Mouse (Mus musculus) stomach, embryonic 14.5 days (tissue): ENCODE data around the gene Neu1. TPM values are rescaled to one million over a fixed set of nuclear protein-coding genes. Genes with fewer than 3 reads are reported as not detected.
"Not testable (repeated sequence)": the region's sequence is repeated elsewhere in the genome, so short reads cannot be mapped to it uniquely, and the experiment has no call there.

ENCODE experiments used
- ATAC-seq: fragments of 200-750 bp; cut with Nextera tagmentation; 2 replicates; pipeline ENCODE4 v1.8.0; 2017; ENCODE audit warnings: low read depth, moderate TSS enrichment; ENCODE audit not compliant: insufficient number of reproducible peaks, insufficient read depth, low FRiP score
- H3K27ac ChIP-seq: fragments of 300-500 bp; sonication (generic); 2 replicates; pipeline ENCODE4 v1.5.1; 2014; ENCODE audit warnings: mild to moderate bottlenecking, low read length, moderate library complexity, mixed read lengths
- H3K27me3 ChIP-seq: fragments of 300-500 bp; sonication (generic); 2 replicates; pipeline ENCODE4 v1.6.1; 2014; ENCODE audit warnings: low read length, control low read depth, mixed read lengths; ENCODE audit not compliant: control insufficient read depth, insufficient read depth
- H3K36me3 ChIP-seq: fragments of 300-500 bp; sonication (generic); 2 replicates; pipeline ENCODE4 v1.6.1; 2014; ENCODE audit warnings: mild to moderate bottlenecking, control low read depth, low read length, moderate library complexity, mixed read lengths; ENCODE audit not compliant: control insufficient read depth, insufficient read depth
- H3K4me1 ChIP-seq: fragments of 300-500 bp; sonication (generic); 2 replicates; pipeline ENCODE4 v1.6.1; 2014; ENCODE audit warnings: low read length, control low read depth, mixed read lengths; ENCODE audit not compliant: control insufficient read depth, insufficient read depth
- H3K4me2 ChIP-seq: fragments of 300-500 bp; sonication (generic); replicated peaks from 2 replicates; pipeline ENCODE4 v1.6.1; 2014; ENCODE audit warnings: low read depth, low read length, control low read depth
- H3K4me3 ChIP-seq: fragments of 300-500 bp; sonication (generic); 2 replicates; pipeline ENCODE4 v1.5.1; 2014; ENCODE audit warnings: low read depth, low read length, control low read depth
- H3K9ac ChIP-seq: fragments of 300-500 bp; sonication (generic); replicated peaks from 2 replicates; pipeline ENCODE4 v1.6.1; 2014; ENCODE audit warnings: low read depth, mild to moderate bottlenecking, control low read depth, low read length, moderate library complexity, mixed read lengths
- H3K9me3 ChIP-seq: fragments of 300-500 bp; sonication (generic); 2 replicates; pipeline ENCODE4 v1.6.1; 2016; ENCODE audit warnings: low read depth, low read length, control low read depth; ENCODE audit not compliant: control insufficient read depth
- WGBS: fragments of 180-500 bp; shearing (Covaris S2); extraction: QIAGEN DNeasy Blood & Tissue Kit; methylation state at CpG from one replicate; pipeline ENCODE4 v1.1.7; 2014; 5-methylcytosine and 5-hydroxymethylcytosine counted together
- polyA plus RNA-seq: library from polyadenylated mRNA; unstranded; fragments of >200 nt; fragmentation: Nextera tagmentation; extraction: Ambion mirVana; gene quantifications from 2 replicates; pipeline ENCODE4 v1.2.1, GENCODE M21; 2014

Neu1 gene
- polyA plus RNA-seq, 1 experiment from 2014 or later = 16.2 TPM

DNA sequence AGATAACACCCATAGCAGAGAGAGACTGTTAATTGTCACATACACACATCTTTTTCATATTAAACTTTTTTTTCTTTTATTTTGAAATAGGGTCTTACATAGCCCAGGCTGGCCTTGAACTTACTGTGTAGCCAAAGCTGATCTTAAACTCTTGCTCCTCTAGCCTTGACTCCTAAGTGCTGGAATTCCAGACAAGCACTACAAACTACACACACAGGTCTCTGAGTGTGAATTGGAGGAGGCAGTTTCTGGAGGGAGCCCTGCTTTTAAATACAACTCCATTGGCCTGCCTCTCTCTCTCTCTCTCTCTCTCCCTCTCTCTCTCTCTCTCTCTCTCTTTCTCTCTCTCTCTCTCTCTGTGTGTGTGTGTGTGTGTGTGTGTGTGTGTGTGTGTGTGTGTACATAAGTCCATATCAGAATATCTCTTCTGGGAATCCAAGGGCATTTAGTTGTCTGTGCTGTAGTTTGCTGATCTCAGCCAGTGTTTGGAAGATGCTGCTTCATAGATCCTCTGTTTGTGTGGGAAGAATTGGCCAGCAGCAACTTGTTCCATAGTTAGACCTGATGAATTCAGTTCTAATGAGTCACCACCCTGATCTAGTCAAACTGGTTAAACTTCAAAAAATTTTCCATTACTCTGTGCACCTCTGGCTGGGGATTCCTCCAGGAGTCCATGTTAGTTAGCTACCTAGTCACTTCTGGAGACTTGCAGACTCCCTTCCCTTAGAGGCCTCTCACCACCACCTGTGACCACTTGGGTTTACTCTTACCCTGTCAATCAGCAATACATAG, 29.8 kb downstream of the Neu1 start:
- Histone ChIP-seq H3K9ac (no peak overlapping the region), H3K4me1 (peaks cover 14% of the 10 kb centered on the region; the same call in 1 of the 2 replicates), H3K9me3 (no peaks in the 10 kb centered on the region), H3K4me2 (peak overlapping the region; percentile 69; the same call in 1 of the 2 replicates), H3K4me3 (no peak overlapping the region), H3K36me3 (no peaks in the 10 kb centered on the region), H3K27me3 (no peaks in the 10 kb centered on the region), H3K27ac (peak overlapping the region; percentile 39; the same call in 1 of the 2 replicates)
- no peak for ATAC-seq

DNA sequence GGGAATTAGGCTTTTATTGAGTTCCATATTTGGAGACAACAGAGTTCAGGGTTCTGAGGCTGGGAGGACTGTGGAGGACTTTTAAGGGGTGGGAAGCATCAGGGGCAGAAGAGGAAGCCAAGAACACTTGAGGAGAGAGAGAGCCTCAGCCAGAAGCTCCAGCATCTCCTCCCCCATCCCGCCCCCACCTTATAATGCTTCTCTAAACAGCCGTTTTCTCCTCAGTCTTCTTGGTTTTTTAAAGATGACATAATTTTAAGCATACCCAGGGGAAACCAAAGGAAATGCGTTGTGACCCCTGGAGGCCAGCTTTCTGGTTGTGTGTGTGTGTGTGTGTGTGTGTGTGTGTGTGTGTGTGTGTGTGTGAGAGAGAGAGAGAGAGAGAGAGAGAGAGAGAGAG, 31.1 kb downstream of the Neu1 start:
- no peak overlapping the region for H3K9ac ChIP-seq

DNA sequence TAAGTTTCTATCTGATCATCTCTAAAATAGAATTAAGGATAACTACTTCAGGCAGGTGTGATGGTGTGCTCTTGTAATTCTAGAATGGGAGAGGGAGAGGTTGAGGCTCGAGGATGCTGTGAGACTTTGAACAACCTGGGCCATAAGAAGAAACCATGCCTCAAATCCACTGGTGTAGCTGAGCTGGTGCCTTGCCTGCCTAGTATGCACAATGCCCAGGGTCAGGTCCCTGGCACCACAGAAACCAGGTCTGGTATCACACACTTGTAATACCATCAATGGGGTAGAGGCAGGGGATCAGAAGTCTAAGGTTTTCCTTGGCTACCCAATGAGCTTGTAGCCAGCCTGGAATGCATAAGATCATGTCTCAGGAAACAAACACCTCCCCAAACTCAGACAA, 31.8 kb downstream of the Neu1 start:
- no peak overlapping the region; the same call in 1 of the 2 replicates for H3K27ac ChIP-seq
- H3K4me2 ChIP-seq = no peak overlapping the region
- H3K4me3 ChIP-seq = no peak overlapping the region
- no peaks in the 10 kb centered on the region for H3K9me3 ChIP-seq
- ATAC-seq = no peak
- peaks cover 14% of the 10 kb centered on the region; the same call in 1 of the 2 replicates for H3K4me1 ChIP-seq
- H3K27me3 ChIP-seq = 0 out of 2 replicates have a peak, but pooled peaks cover 2% of the 10 kb centered on the region
- WGBS = 68% methylated on average over 1 of the region's 1 CpGs
- H3K36me3 ChIP-seq = no peaks in the 10 kb centered on the region
- H3K9ac ChIP-seq = no peak overlapping the region

More for the DNA sequence above, 31.1 kb downstream of the Neu1 start:
- Histone ChIP-seq H3K9me3 (no peaks in the 10 kb centered on the region), H3K4me2 (no peak overlapping the region; the same call in 1 of the 2 replicates), H3K4me1 (peaks cover 14% of the 10 kb centered on the region; the same call in 1 of the 2 replicates), H3K36me3 (no peaks in the 10 kb centered on the region), H3K27me3 (no peaks in the 10 kb centered on the region), H3K4me3 (no peak overlapping the region), H3K27ac (peak overlapping the region; percentile 36; the same call in 1 of the 2 replicates)
- ATAC-seq = no peak
- 11% methylated on average over 3 of the region's 3 CpGs for WGBS

DNA sequence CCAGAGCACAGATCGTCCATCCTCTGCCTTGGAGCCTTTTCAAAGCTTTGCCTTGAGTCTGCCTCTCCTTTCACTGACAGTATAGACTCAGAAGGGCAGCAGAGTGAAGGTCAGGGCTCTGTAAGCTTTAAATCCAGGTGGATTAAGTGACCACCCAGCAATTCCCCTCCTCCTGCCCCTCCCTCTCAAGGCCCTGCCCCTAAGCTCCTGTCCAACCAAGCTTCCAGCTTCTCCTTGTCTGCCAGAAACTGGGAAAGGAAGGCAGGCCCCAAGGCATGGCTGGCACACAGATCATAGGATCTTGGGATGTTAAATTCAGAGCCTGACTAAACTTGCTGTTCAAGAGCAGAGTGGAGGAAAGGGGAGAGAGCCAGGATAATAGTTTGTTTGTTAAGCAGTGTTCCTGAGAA, 33.6 kb downstream of the Neu1 start:
- Histone ChIP-seq H3K27ac (peak overlapping the region; percentile 44; the same call in 1 of the 2 replicates), H3K9ac (no peak overlapping the region), H3K36me3 (no peaks in the 10 kb centered on the region), H3K9me3 (no peaks in the 10 kb centered on the region), H3K4me1 (peaks cover 14% of the 10 kb centered on the region; the same call in 1 of the 2 replicates), H3K4me3 (no peak overlapping the region), H3K4me2 (no peak overlapping the region), H3K27me3 (peaks cover 11% of the 10 kb centered on the region)
- 7% methylated on average over 1 of the region's 1 CpGs for WGBS
- no peak for ATAC-seq

DNA sequence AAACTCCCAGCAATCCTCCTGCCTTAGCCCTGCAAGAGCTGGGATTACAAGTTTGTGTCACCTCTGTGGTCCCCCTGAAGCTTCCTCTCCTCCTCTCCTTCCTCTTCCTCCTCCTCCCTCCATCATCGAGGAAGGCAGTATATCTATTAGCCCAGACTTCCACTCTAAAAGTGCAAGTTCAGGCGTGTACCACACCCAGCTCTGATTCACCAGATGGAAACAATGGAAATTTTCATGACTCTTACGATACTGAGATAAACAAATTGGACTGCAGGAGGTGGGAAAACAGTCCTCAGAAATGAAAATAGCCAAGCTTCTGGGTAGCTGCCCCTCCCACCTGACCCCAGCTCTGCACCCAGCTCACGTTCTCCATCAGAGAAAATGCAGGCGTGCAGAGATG, 34.6 kb downstream of the Neu1 start:
- Histone ChIP-seq H3K9me3 (no peaks in the 10 kb centered on the region), H3K9ac (no peak overlapping the region)
- 60% methylated on average over 5 of the region's 5 CpGs for WGBS

DNA sequence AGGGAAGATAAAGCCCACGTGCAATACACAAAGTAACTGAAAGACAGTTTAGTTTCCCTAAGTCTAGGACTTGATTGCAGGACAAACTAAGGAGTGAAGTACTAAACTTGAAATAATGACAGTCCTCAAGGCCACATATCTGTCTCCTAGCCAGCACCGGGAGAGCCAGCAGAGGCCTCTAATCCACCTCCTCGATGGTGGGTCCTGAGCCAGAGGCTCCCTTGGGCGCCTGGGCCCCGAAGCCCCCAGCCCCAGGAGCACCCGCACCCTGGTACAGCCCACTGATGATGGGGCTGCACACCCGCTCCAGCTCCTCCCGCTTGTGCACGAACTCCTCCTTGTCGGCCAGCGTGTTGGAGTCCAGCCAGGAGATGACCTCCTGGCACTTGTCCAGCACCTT, 38.8 kb downstream of the Neu1 start, which contains the start of gene Gm20481:
Gene Gm20481, plus strand, starts transcription at position 91 of the 400 bp plus-strand sequence.
- not testable (repeated sequence) for ATAC-seq
- WGBS = 66% methylated on average over 5 of the region's 11 CpGs

More for the DNA sequence above, 34.6 kb downstream of the Neu1 start:
- H3K27ac ChIP-seq = no peak overlapping the region
- H3K27me3 ChIP-seq = peaks cover 11% of the 10 kb centered on the region
- peaks cover 8% of the 10 kb centered on the region; the same call in 1 of the 2 replicates for H3K4me1 ChIP-seq
- no peaks in the 10 kb centered on the region for H3K36me3 ChIP-seq
- H3K4me2 ChIP-seq = no peak overlapping the region
- no peak for ATAC-seq
- H3K4me3 ChIP-seq = no peak overlapping the region

DNA sequence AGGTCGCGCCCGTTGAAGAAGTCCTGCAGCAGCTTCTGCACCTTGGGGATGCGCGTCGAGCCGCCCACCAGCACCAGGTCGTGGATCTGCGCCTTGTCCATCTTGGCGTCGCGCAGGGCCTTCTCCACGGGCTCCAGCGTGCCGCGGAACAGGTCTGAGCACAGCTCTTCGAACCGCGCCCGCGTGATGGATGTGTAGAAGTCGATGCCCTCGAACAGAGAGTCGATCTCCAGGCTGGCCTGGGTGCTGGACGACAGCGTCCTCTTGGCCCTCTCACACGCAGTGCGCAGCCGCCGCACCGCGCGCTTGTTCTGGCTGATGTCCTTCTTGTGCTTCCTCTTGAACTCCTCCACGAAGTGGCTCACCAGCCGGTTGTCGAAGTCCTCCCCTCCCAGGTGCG, 39.8 kb downstream of the Neu1 start:
- not testable (repeated sequence) for H3K27ac ChIP-seq, H3K4me2 ChIP-seq, H3K4me3 ChIP-seq, H3K9me3 ChIP-seq, H3K9ac ChIP-seq, H3K36me3 ChIP-seq, H3K4me1 ChIP-seq, ATAC-seq
- H3K27me3 ChIP-seq = peaks cover 11% of the 10 kb centered on the region
- whole genome bisulfite sequencing = 35% methylated on average over 6 of the region's 37 CpGs

More for the DNA sequence above, 38.8 kb downstream of the Neu1 start, which contains the start of gene Gm20481:
- H3K36me3 ChIP-seq, H3K4me3 ChIP-seq, H3K9ac ChIP-seq, H3K4me2 ChIP-seq, H3K27ac ChIP-seq, H3K4me1 ChIP-seq, H3K9me3 ChIP-seq: not testable (repeated sequence)
- H3K27me3 ChIP-seq = peaks cover 11% of the 10 kb centered on the region

DNA sequence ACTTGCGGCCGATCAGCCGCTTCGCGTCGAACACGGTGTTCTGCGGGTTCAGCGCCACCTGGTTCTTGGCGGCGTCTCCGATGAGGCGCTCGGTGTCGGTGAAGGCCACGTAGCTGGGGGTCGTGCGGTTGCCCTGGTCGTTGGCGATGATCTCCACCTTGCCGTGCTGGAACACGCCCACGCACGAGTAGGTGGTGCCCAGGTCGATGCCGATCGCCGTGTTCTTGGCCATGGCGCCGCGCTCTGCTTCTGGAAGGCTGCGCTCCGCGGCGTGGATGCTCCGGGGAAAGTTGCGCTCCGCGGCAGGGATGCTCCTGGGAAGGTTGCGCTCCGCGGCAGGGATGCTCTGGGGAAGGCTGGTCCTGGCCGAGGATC, 40.6 kb downstream of the Neu1 start:
- not testable (repeated sequence) for ATAC-seq, H3K36me3 ChIP-seq, H3K27ac ChIP-seq, H3K9ac ChIP-seq, H3K9me3 ChIP-seq, H3K4me1 ChIP-seq
- H3K4me2 ChIP-seq = peak overlapping the region; percentile 52
- H3K4me3 ChIP-seq = peak overlapping the region; percentile 26; the same call in 1 of the 2 replicates
- peaks cover 11% of the 10 kb centered on the region for H3K27me3 ChIP-seq
- 1% methylated on average over 13 of the region's 43 CpGs for WGBS
